Mouse (Mus musculus): ENCODE data around the gene Gm19402. TPM values are rescaled to one million over a fixed set of nuclear protein-coding genes. Genes with fewer than 3 reads are reported as not detected.
A peak's percentile ranks its signal among the peaks of the same experiment; 100 is the strongest.
"Not testable (repeated sequence)": the region's sequence is repeated elsewhere in the genome, so short reads cannot be mapped to it uniquely, and the experiment has no call there.

Gm19402 gene
- total RNA-seq (2021): not detected
- long read RNA-seq, experiment 1: 0 reads
- long read RNA-seq, experiment 2: 0 reads

- not testable (repeated sequence) for DNase-seq (ENCODE audit: low spot score in 2 of 2)
Measured at GRCm38 (mm10) chr10:77690356-77690807, at the start of gene Gm19402. TSS of gene Gm19402 (minus strand) at chr10:77690757.

- no peak for DNase-seq (ENCODE audit: low spot score in 2 of 2)
Measured at GRCm38 (mm10) chr10:77738929-77739328, 48.4 kb upstream of the Gm19402 start.

GRCm38 (mm10) chr10:77735928-77736327 is 45.4 kb upstream of the Gm19402 start:
- DNase-seq (ENCODE audit: low spot score in 2 of 2): no peak

DNA sequence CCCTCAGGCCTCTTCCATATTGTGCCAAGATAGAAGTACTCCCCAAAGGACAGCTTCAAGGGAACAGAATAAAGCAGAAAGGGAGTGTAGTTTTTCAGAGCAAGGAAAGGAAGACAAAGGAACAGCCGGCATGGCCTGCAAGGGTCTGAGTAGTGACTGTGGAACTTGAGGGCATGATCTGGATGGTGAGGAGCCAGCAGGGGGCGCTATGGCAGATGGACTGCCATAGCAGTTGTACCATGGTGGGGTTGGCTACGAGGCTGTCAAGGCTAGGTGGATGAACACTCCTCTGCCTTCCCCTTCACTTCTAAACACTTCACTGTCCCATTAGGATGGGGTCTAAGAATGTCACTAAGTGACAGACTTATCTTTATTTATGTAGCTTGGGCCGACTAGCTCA is 38.7 kb upstream of the Gm19402 start:
- DNase-seq (ENCODE audit: low spot score in 2 of 2): no peak

DNA sequence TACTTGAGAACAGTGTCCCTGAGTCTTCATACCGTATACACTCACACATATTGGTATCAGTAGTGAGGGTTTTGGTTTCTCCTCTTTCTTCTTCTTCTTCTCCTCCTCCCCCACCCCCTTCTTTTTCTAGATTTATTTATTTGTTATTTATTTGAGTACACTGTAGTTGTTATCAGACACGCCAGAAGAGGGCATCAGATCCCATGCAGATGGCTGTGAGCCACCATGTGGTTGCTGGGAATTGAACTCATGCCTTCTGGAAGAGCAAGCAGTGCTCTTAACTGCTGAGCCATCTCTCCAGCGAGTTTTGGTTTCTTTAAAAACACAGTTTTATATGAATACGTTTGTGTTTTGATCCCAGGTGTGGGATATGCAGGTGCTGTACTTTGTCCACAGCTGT is 37.7 kb upstream of the Gm19402 start:
- DNase-seq (ENCODE audit: low spot score in 2 of 2): no peak

DNA sequence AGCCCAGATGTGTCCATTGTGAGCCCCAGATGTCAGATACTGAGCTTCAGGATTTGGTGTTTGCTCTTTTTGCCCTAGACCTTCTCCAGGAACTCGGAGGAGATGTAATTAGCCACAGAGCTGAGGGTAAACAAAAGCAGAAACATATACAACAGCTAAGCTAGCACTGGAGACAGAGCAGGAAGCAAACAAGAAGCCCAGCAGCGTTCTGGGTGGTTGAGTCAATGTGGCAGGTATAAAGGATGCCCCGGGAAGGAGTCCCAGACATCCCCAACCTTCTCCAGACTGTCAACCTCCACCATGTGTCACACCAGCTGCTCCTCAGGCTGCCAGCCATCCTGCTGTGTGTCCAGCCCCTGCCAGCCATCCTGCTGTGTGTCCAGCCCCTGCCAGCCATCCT is 35.6 kb upstream of the Gm19402 start, which contains the start of gene Gm10100:
TSS of gene Gm10100 (plus strand) at position 301 of the 400 bp plus-strand sequence.
- no peak for DNase-seq (ENCODE audit: low spot score in 2 of 2)

GRCm38 (mm10) chr10:77724855-77725254 is 34.3 kb upstream of the Gm19402 start:
- no peak for DNase-seq (ENCODE audit: low spot score in 2 of 2)

- not testable (repeated sequence) for DNase-seq (ENCODE audit: low spot score in 2 of 2)
Measured at GRCm38 (mm10) chr10:77720299-77720698, 29.7 kb upstream of the Gm19402 start, which contains the start of gene Krtap12-1. TSS of gene Krtap12-1 (plus strand) at chr10:77720599.

- DNase-seq (ENCODE audit: low spot score in 2 of 2): no peak
Measured at GRCm38 (mm10) chr10:77715507-77715906, 24.9 kb upstream of the Gm19402 start, which contains the start of gene Gm10142. TSS of gene Gm10142 (plus strand) at chr10:77715807.

DNA sequence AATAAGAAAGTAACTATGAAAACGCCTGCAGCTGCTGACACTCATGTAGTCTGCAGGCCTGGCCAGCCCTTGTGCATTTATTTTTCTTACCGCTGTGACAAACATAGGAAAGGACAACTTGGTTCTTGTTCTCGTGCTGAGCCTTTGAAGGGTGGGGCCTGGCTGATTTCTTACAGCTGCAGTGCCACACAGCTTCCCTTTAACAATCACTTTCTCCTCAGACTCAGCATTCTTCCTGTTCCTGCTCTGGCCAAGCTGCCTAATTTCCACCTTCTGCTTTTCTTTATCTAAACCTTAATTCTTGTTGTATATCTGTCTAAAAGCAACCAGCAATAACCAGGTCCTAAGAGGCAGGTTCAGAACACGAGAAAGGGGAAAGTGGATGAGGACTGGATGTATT is 23.2 kb upstream of the Gm19402 start:
- no peak for DNase-seq (ENCODE audit: low spot score in 2 of 2)

DNA sequence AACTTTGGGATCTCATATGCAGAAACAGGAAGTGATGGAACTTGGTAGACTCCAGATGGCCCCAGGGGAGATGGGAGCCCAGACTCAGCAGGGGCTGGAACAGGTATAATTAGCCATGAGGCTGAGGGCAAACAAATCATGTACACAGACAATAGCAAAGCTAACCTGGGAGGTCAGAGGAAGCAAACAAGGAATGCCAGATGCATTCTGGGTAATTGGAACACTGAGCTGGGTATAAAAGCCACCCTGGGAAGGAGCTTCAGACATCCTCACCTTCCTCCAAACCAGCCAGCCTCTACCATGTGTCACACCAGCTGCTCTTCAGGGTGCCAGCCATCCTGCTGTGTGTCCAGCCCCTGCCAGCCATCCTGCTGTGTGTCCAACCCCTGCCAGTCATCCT is 20.6 kb upstream of the Gm19402 start, which contains the start of gene Gm10024:
TSS of gene Gm10024 (plus strand) at position 301 of the 400 bp plus-strand sequence.
- not testable (repeated sequence) for DNase-seq (ENCODE audit: low spot score in 2 of 2)

- no peak for DNase-seq (ENCODE audit: low spot score in 2 of 2)
Measured at GRCm38 (mm10) chr10:77709831-77710230, 19.3 kb upstream of the Gm19402 start.

DNA sequence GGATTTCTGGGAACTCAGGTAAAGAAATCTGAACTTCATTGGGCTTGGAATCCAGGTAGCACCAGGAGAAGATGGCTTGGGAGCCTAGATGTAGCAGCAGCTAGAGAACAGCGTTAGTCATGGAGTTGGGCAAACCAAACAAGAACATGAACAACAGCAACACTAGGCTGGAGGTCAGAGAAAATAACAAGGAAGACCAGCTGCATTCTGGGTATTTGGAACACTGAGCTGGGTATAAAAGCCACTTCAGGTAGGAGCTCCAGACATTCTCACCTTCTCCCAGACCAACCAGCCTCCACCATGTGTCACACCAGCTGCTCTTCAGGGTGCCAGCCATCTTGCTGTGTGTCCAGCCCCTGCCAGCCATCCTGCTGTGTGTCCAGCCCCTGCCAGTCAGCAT is 15.8 kb upstream of the Gm19402 start, which contains the start of gene Gm10272:
TSS of gene Gm10272 (plus strand) at position 301 of the 400 bp plus-strand sequence.
- no peak for DNase-seq (ENCODE audit: low spot score in 2 of 2)

GRCm38 (mm10) chr10:77697133-77697532 is 6.6 kb upstream of the Gm19402 start, which contains the start of gene Gm9508:
TSS of gene Gm9508 (minus strand) at chr10:77697233.
- DNase-seq (ENCODE audit: low spot score in 2 of 2): no peak

GRCm38 (mm10) chr10:77687021-77687420 is 3.5 kb downstream of the Gm19402 start:
- no peak for DNase-seq (ENCODE audit: low spot score in 2 of 2)

DNA sequence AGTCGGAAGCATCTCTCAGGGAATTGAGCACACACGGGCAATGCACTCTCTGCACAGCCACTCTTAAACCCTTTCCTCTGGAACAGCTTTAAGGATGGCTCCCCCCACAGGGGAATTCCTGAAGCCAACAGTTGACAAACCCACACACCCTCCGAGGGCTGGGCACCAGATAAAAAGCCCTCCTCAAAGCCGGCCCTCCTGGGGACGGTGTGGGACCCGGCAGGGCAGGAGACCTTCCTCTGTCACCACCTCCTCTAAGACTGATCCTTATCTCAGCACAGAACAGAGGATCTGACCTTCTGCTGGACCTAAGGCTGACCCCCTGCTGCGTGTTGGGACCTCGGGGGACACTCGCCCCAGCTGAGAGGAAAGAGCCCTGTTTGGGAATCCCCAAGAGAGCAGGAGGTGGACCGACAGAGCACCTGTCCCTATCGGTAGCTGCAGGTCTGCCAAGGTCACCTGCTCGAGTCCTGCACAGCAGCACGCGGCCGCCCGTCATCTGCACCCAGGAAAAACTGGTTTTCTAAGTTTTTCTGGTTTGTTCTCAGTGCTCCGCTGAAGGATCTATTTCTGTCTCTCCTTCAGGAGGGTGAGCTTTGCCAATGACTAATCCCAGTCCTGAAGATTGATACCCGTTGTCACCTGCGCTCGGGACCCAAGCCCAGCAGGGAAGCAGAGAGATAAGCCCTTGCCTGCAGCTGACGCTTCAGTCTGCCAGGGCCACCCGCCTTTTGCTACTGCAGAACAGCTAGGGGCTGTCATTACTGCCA is 4.5 kb downstream of the Gm19402 start, which contains the start of gene Tspear:
TSS of gene Tspear (plus strand) at position 675 of the 770 bp plus-strand sequence.
- no peak for DNase-seq (ENCODE audit: low spot score in 2 of 2)

- DNase-seq (ENCODE audit: low spot score in 2 of 2): no peak
Measured at GRCm38 (mm10) chr10:77684181-77684580, 6.4 kb downstream of the Gm19402 start.

DNA sequence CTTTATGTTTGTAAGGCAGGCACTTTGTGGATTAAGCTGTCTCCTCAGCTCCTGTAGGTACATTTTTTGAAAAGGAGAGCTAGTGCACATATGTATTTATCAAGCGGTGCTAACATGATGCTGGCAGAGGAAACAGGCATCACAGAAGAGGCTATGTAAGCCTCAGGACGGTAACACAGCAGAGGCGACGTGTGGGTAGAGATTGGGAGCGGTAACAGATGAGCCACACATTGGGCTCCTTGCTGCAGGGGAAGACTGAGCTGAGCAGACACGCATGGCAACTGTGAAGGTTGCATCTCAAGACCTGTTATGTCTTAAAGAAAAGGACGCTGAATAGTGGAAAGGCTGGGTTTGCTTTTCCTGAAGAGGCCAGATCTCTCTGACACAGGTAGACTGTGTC is 7.6 kb downstream of the Gm19402 start:
- no peak for DNase-seq (ENCODE audit: low spot score in 2 of 2)

GRCm38 (mm10) chr10:77677562-77677961 is 13.0 kb downstream of the Gm19402 start:
- DNase-seq (ENCODE audit: low spot score in 2 of 2): peak in 1 of 2 experiments; percentile 17

DNA sequence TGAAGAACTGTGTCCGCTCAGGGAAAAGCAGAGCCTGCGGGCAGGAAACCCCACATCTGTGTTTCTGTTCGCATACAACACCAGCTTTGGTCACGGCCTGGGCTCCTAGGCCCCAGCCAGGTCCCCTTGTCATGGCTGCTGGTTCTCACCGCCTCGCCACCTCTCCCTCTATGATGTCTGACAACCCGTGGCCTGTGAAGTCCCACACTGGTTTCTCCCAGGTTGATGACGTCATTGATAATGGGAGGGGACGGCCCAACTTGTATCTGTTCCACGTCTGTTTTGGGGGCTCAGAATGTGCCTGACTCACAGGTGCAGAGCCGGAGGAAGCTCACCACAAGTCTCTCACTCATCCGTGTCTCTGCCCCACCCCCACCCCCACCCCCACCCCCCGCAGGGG is 16.8 kb downstream of the Gm19402 start:
- DNase-seq (ENCODE audit: low spot score in 2 of 2): no peak

DNA sequence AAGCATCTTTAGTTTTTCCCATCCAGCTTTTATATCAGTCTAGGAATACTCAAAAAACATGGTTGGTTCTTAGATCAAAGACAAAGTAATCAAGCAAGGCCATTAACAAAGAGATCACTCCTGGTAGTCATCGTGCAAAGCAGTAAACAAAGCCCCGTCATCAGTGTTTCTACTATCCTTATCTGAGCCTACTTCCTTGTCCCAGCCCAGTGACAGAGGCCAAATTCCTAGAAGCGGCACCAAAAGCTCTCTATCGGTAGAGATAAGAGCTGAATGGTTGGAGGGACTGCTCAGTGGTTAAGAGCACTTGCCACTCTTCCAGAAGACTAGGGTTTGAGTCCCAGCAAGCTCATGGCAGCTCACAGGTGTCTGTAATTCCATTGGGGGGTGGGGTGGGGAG is 19.0 kb downstream of the Gm19402 start:
- no peak for DNase-seq (ENCODE audit: low spot score in 2 of 2)

DNA sequence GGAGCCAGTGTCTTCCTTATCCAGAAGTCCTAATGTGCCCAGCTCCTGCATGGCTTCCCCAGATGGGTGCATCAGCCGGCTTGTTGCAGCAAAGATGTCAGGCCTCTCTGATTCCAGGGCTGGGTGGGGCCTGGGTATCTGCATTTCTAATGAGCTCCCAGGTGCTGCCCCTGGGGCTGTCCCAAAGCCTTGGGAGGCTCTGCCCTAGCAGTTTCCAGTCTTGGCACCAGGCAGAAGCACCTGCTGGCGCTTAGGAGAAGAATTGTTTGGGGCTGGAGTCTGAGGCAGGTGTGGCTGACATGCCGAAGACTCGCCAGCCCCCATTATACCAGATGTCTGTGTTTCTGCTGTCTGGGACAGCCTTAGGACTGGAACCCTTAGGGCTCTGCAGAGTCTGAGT is 19.8 kb downstream of the Gm19402 start:
- no peak for DNase-seq (ENCODE audit: low spot score in 2 of 2)

Data from layer of hippocampus, postnatal 14 days (tissue).